Mouse (Mus musculus) embryonic facial prominence, embryonic 12.5 days (tissue): ENCODE measurements around the gene E030030I06Rik. TPM values are rescaled to one million over a fixed set of nuclear protein-coding genes. Genes with fewer than 3 reads are reported as not detected.
"Not testable (repeated sequence)": the region's sequence is repeated elsewhere in the genome, so short reads cannot be mapped to it uniquely, and the experiment has no call there.

ENCODE experiments used
- ATAC-seq: fragments of 200-750 bp; cut with Nextera tagmentation; 2 replicates; pipeline ENCODE4 v1.8.0; 2017; ENCODE audit not compliant: insufficient number of reproducible peaks, insufficient read depth, low FRiP score, low TSS enrichment
- H3K27ac ChIP-seq: fragments of 300-500 bp; sonication (generic); 2 replicates; pipeline ENCODE4 v1.5.1; 2016; ENCODE audit warnings: mild to moderate bottlenecking
- H3K27me3 ChIP-seq: fragments of 300-500 bp; sonication (generic); 2 replicates; pipeline ENCODE4 v1.6.1; 2016; ENCODE audit warnings: mild to moderate bottlenecking, moderate library complexity
- H3K36me3 ChIP-seq: fragments of 300-500 bp; sonication (generic); 2 replicates; pipeline ENCODE4 v1.6.1; 2016; ENCODE audit warnings: mild to moderate bottlenecking
- H3K4me1 ChIP-seq: fragments of 300-500 bp; sonication (generic); 2 replicates; pipeline ENCODE4 v1.6.1; 2016
- H3K4me2 ChIP-seq: fragments of 300-500 bp; sonication (generic); replicated peaks from 2 replicates; pipeline ENCODE4 v1.6.1; 2016; ENCODE audit warnings: mild to moderate bottlenecking, moderate library complexity
- H3K4me3 ChIP-seq: fragments of 300-500 bp; sonication (generic); 2 replicates; pipeline ENCODE4 v1.5.1; 2016; ENCODE audit warnings: mild to moderate bottlenecking
- H3K9ac ChIP-seq: fragments of 300-500 bp; sonication (generic); 2 replicates; pipeline ENCODE4 v1.6.1; 2016; ENCODE audit warnings: mild to moderate bottlenecking, moderate library complexity
- H3K9me3 ChIP-seq: fragments of 300-500 bp; sonication (generic); 2 replicates; pipeline ENCODE4 v1.6.1; 2016; ENCODE audit warnings: mild to moderate bottlenecking, moderate library complexity
- WGBS: fragments of 180-500 bp; shearing (Covaris S2); methylation state at CpG from one replicate; pipeline ENCODE4 v1.1.7; 2016; 5-methylcytosine and 5-hydroxymethylcytosine counted together
- polyA plus RNA-seq: library from polyadenylated mRNA; unstranded; fragments of >200 nt; fragmentation: Nextera tagmentation; extraction: Ambion mirVana; gene quantifications from 2 replicates; pipeline ENCODE4 v1.2.1, GENCODE M21; 2016

Gene E030030I06Rik
- polyA plus RNA-seq, 1 experiment from 2014 or later: 19.9 TPM

DNA sequence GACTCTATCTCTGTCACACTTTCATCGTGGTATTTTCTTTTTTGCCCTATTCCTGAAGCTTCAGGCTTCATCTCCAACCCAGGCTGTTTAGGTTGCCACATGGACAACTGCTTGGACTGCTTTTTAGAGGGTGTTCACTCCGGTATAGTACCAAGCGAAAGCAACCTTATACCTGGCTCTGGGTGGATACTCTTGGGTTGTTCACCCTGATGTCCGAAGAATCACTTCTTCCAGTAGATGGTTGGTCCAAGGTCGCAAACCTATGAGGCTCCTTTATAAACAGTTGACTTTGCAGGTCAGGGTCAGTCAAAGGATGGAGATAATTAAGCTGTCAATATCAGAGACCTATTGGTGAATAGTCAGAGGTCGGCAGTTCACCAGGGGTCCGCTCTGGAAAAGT, 81.1 kb downstream of the E030030I06Rik start, which contains the start of gene 4930444G20Rik:
TSS of gene 4930444G20Rik (minus strand) at position 101 of the 400 bp plus-strand sequence.
- not testable (repeated sequence) for H3K27ac ChIP-seq, H3K4me3 ChIP-seq, H3K9ac ChIP-seq, ATAC-seq, H3K27me3 ChIP-seq, H3K9me3 ChIP-seq, H3K4me2 ChIP-seq, H3K4me1 ChIP-seq, H3K36me3 ChIP-seq
- 89% methylated on average over 7 of the region's 7 CpGs for WGBS

Other genes with a start within 250 kb of the E030030I06Rik start
- not detected in 2 replicates for gene 4930444G20Rik, start 81.2 kb downstream of the E030030I06Rik start, polyA plus RNA-seq
- gene Raet1e, start 9.3 kb upstream of the E030030I06Rik start, polyA plus RNA-seq: 8.6 and 8.9 TPM in 2 replicates
- gene H60b, start 9.3 kb upstream of the E030030I06Rik start, polyA plus RNA-seq: 0.37 and 0.73 TPM in 2 replicates
- gene Raet1d, start 211.3 kb upstream of the E030030I06Rik start, polyA plus RNA-seq: 20.1 and 24.8 TPM in 2 replicates